Mouse (Mus musculus): ENCODE results near the gene Fam167b.
A peak's percentile ranks its signal among the peaks of the same experiment; 100 is the strongest.
"Not testable (repeated sequence)": the region's sequence is repeated elsewhere in the genome, so short reads cannot be mapped to it uniquely, and the experiment has no call there.

Fam167b gene

GRCm38 (mm10) chr4:129558321-129558955 lies 19.9 kb downstream of the Fam167b start:
- no peak for DNase-seq (ENCODE audit: low spot score)

GRCm38 (mm10) chr4:129557256-129557808 lies 21.0 kb downstream of the Fam167b start:
- DNase-seq (ENCODE audit: low spot score): peak; percentile 28

GRCm38 (mm10) chr4:129556532-129557223 lies 21.7 kb downstream of the Fam167b start:
- peak; percentile 92 for DNase-seq (ENCODE audit: low spot score)

- peak; percentile 20 for DNase-seq (ENCODE audit: low spot score)
Observed at GRCm38 (mm10) chr4:129555862-129556531, 22.4 kb downstream of the Fam167b start.

- DNase-seq (ENCODE audit: low spot score): peak; percentile 84
Observed at GRCm38 (mm10) chr4:129555421-129555861, 22.9 kb downstream of the Fam167b start.

GRCm38 (mm10) chr4:129554512-129554911 lies 23.8 kb downstream of the Fam167b start:
- not testable (repeated sequence) for DNase-seq (ENCODE audit: low spot score)

GRCm38 (mm10) chr4:129550295-129550694 lies 28.1 kb downstream of the Fam167b start:
- peak; percentile 55 for DNase-seq (ENCODE audit: low spot score)

GRCm38 (mm10) chr4:129549306-129549705 lies 29.0 kb downstream of the Fam167b start:
- DNase-seq (ENCODE audit: low spot score): peak; percentile 32

GRCm38 (mm10) chr4:129547631-129548030 lies 30.7 kb downstream of the Fam167b start:
- not testable (repeated sequence) for DNase-seq (ENCODE audit: low spot score)

GRCm38 (mm10) chr4:129544106-129544505 lies 34.2 kb downstream of the Fam167b start:
- DNase-seq (ENCODE audit: low spot score): no peak

GRCm38 (mm10) chr4:129542592-129543141 lies 35.7 kb downstream of the Fam167b start, which contains the start of gene Hdac1:
Gene Hdac1, minus strand, starts transcription at chr4:129542713.
- peak; percentile 96 for DNase-seq (ENCODE audit: low spot score)

GRCm38 (mm10) chr4:129541868-129542591 lies 36.3 kb downstream of the Fam167b start:
- peak; percentile 57 for DNase-seq (ENCODE audit: low spot score)

GRCm38 (mm10) chr4:129540012-129540411 lies 38.3 kb downstream of the Fam167b start:
- DNase-seq (ENCODE audit: low spot score): no peak

- DNase-seq (ENCODE audit: low spot score): not testable (repeated sequence)
Observed at GRCm38 (mm10) chr4:129528901-129529300, 49.4 kb downstream of the Fam167b start.
